Mouse (Mus musculus) MEL (cell line): Measurements from ENCODE around the gene Rhobtb1. TPM values are rescaled to one million over a fixed set of nuclear protein-coding genes. Genes with fewer than 3 reads are reported as not detected.

Source experiments
- DNase-seq: peaks from one replicate; pipeline ENCODE4 v3.0.0; 2011; ENCODE audit warnings: low read depth, low spot score
- H3K27ac ChIP-seq: 2 replicates; pipeline ENCODE4 v1.5.1; 2012; ENCODE audit warnings: low read depth, mild to moderate bottlenecking, control low read depth, low read length, moderate library complexity; ENCODE audit not compliant: control insufficient read depth
- H3K27me3 ChIP-seq, 2 experiments: fragments of 150-350 bp in 1 of 2; sonication (generic) in 1 of 2; 2 replicates each; pipeline ENCODE4 v1.6.1; 2012; ENCODE audit warnings: low read length in 2 of 2, mild to moderate bottlenecking in 2 of 2, improper control_type of control experiment in 1 of 2, moderate library complexity in 1 of 2; ENCODE audit not compliant: insufficient read depth in 2 of 2, control insufficient read depth in 1 of 2
- H3K36me3 ChIP-seq, 2 experiments: 2 replicates each; pipeline ENCODE4 v1.6.1; 2012 to 2014; ENCODE audit warnings: low read length in 2 of 2, improper control_type of control experiment in 1 of 2, inconsistent platforms in 1 of 2, mild to moderate bottlenecking in 1 of 2; ENCODE audit not compliant: insufficient read depth in 2 of 2, control insufficient read depth in 1 of 2
- H3K4me1 ChIP-seq, 2 experiments: fragments of 150-350 bp in 1 of 2; sonication (generic) in 1 of 2; 2 replicates each; pipeline ENCODE4 v1.6.1; 2012; ENCODE audit warnings: low read length in 2 of 2, improper control_type of control experiment in 1 of 2, mild to moderate bottlenecking in 1 of 2; ENCODE audit not compliant: insufficient read depth in 2 of 2, control insufficient read depth in 1 of 2
- H3K4me3 ChIP-seq, 2 experiments: fragments of 150-350 bp in 1 of 2; sonication (generic) in 1 of 2; 2 replicates each; pipeline ENCODE4 v1.5.1; 2012; ENCODE audit warnings: low read depth in 2 of 2, low read length in 2 of 2, mild to moderate bottlenecking in 2 of 2, moderate library complexity in 2 of 2, control low read depth in 1 of 2, improper control_type of control experiment in 1 of 2; ENCODE audit not compliant: control insufficient read depth in 1 of 2, insufficient read depth in 1 of 2
- H3K79me2 ChIP-seq: 2 replicates; pipeline ENCODE4 v1.6.1; 2012; ENCODE audit warnings: mild to moderate bottlenecking, low read length, moderate library complexity; ENCODE audit not compliant: control insufficient read depth, poor library complexity, insufficient read depth
- H3K9ac ChIP-seq: 2 replicates; pipeline ENCODE4 v1.6.1; 2012; ENCODE audit warnings: low read depth, mild to moderate bottlenecking, control low read depth, low read length, moderate library complexity; ENCODE audit not compliant: control insufficient read depth, poor library complexity, severe bottlenecking
- H3K9me3 ChIP-seq: fragments of 150-350 bp; sonication (generic); replicated peaks from 2 replicates; pipeline ENCODE4 v1.6.1; 2012; ENCODE audit warnings: mild to moderate bottlenecking, low read length, improper control_type of control experiment, moderate library complexity; ENCODE audit not compliant: insufficient read depth
- BHLHE40 ChIP-seq: IDR thresholded peaks from 2 replicates; pipeline ENCODE4 v1.6.1; 2012; ENCODE audit warnings: low read depth, mild to moderate bottlenecking, inconsistent platforms, low read length, improper control_type of control experiment, borderline replicate concordance
- CTCF ChIP-seq, 3 experiments: IDR thresholded peaks in 2 of 3; conservative IDR thresholded peaks in 1 of 3; 2 replicates each; pipeline ENCODE4 v1.5.1; 2011 to 2012; ENCODE audit warnings: low read length in 3 of 3, low read depth in 2 of 3, mild to moderate bottlenecking in 2 of 3, improper control_type of control experiment in 1 of 3, inconsistent platforms in 1 of 3, mixed read lengths in 1 of 3, moderate library complexity in 1 of 3; ENCODE audit not compliant: control insufficient read depth in 1 of 3, insufficient read depth in 1 of 3, poor library complexity in 1 of 3, severe bottlenecking in 1 of 3
- E2F4 ChIP-seq: IDR thresholded peaks from 2 replicates; pipeline ENCODE4 v1.6.1; 2011; ENCODE audit warnings: low read depth, low read length, improper control_type of control experiment, borderline replicate concordance
- EP300 ChIP-seq, 2 experiments: IDR thresholded peaks; 2 replicates each; pipeline ENCODE4 v1.6.1; 2011; ENCODE audit warnings: improper control_type of control experiment in 2 of 2, low read length in 2 of 2, low read depth in 1 of 2, mild to moderate bottlenecking in 1 of 2
- ETS1 ChIP-seq: IDR thresholded peaks from 2 replicates; pipeline ENCODE4 v1.6.1; 2012; ENCODE audit warnings: low read depth, mild to moderate bottlenecking, inconsistent platforms, low read length, improper control_type of control experiment, moderate library complexity
- GABPA ChIP-seq: IDR thresholded peaks from 2 replicates; pipeline ENCODE4 v1.6.1; 2012; ENCODE audit warnings: low read depth, mild to moderate bottlenecking, inconsistent platforms, low read length, improper control_type of control experiment, moderate library complexity
- GATA1 ChIP-seq: IDR thresholded peaks from 2 replicates; pipeline ENCODE4 v1.6.1; 2011; ENCODE audit warnings: low read depth, low read length, improper control_type of control experiment
- HCFC1 ChIP-seq: IDR thresholded peaks from 2 replicates; pipeline ENCODE4 v1.6.1; 2012; ENCODE audit warnings: low read depth, mild to moderate bottlenecking, inconsistent platforms, low read length, improper control_type of control experiment, moderate library complexity
- KAT2A ChIP-seq: conservative IDR thresholded peaks from 2 replicates; pipeline ENCODE4 v1.6.1; 2012; ENCODE audit warnings: low read depth, low read length, improper control_type of control experiment, inconsistent platforms
- MYB ChIP-seq: IDR thresholded peaks from 2 replicates; pipeline ENCODE4 v1.6.1; 2011; ENCODE audit warnings: mild to moderate bottlenecking, low read depth, low read length, improper control_type of control experiment
- MYC ChIP-seq: IDR thresholded peaks from 2 replicates; pipeline ENCODE4 v1.6.1; 2011; ENCODE audit warnings: low read depth, mild to moderate bottlenecking, low read length, improper control_type of control experiment, moderate library complexity
- NELFE ChIP-seq: IDR thresholded peaks from 2 replicates; pipeline ENCODE4 v1.6.1; 2011; ENCODE audit warnings: low read depth, low read length, improper control_type of control experiment
- POLR2A ChIP-seq, 2 experiments: IDR thresholded peaks; 2 replicates each; pipeline ENCODE4 v1.6.1; 2011 to 2012; ENCODE audit warnings: low read length in 2 of 2, mild to moderate bottlenecking in 2 of 2, control low read depth in 1 of 2, improper control_type of control experiment in 1 of 2, low read depth in 1 of 2, moderate library complexity in 1 of 2; ENCODE audit not compliant: control insufficient read depth in 1 of 2, insufficient read depth in 1 of 2, poor library complexity in 1 of 2
- POLR2AphosphoS2 ChIP-seq: IDR thresholded peaks from 2 replicates; pipeline ENCODE4 v1.6.1; 2011; ENCODE audit warnings: low read length, improper control_type of control experiment
- POLR2AphosphoS5 ChIP-seq: IDR thresholded peaks from 2 replicates; pipeline ENCODE4 v1.6.1; 2012; ENCODE audit warnings: low read depth, borderline replicate concordance, mild to moderate bottlenecking, inconsistent platforms, low read length, moderate library complexity, mixed read lengths
- RAD21 ChIP-seq: IDR thresholded peaks from 2 replicates; pipeline ENCODE4 v1.6.1; 2011; ENCODE audit warnings: mild to moderate bottlenecking, low read depth, low read length, improper control_type of control experiment
- SIN3A ChIP-seq: IDR thresholded peaks from 2 replicates; pipeline ENCODE4 v1.6.1; 2012; ENCODE audit warnings: low read length, improper control_type of control experiment, inconsistent platforms
- SMC3 ChIP-seq: IDR thresholded peaks from 2 replicates; pipeline ENCODE4 v1.6.1; 2011; ENCODE audit warnings: low read depth, low read length, improper control_type of control experiment
- TAL1 ChIP-seq: IDR thresholded peaks from 2 replicates; pipeline ENCODE4 v1.6.1; 2012; ENCODE audit warnings: mild to moderate bottlenecking, inconsistent platforms, low read length, moderate library complexity, mixed read lengths
- UBTF ChIP-seq: IDR thresholded peaks from 2 replicates; pipeline ENCODE4 v1.6.1; 2012; ENCODE audit warnings: low read depth, mild to moderate bottlenecking, inconsistent platforms, low read length, improper control_type of control experiment, moderate library complexity, borderline replicate concordance; ENCODE audit not compliant: insufficient read depth
- USF1 ChIP-seq: IDR thresholded peaks from 2 replicates; pipeline ENCODE4 v1.6.1; 2014; ENCODE audit warnings: low read depth, mild to moderate bottlenecking, inconsistent platforms, low read length, improper control_type of control experiment, moderate library complexity
- ZC3H11A ChIP-seq: IDR thresholded peaks from 2 replicates; pipeline ENCODE4 v1.6.1; 2012; ENCODE audit warnings: low read depth, mild to moderate bottlenecking, inconsistent platforms, low read length, improper control_type of control experiment
- ZKSCAN1 ChIP-seq: IDR thresholded peaks from 2 replicates; pipeline ENCODE4 v1.6.1; 2012; ENCODE audit warnings: low read depth, mild to moderate bottlenecking, inconsistent platforms, low read length, improper control_type of control experiment, moderate library complexity
- ZMIZ1 ChIP-seq: IDR thresholded peaks from 2 replicates; pipeline ENCODE4 v1.6.1; 2012; ENCODE audit warnings: low read depth, mild to moderate bottlenecking, inconsistent platforms, low read length, improper control_type of control experiment, moderate library complexity
- ZNF384 ChIP-seq: IDR thresholded peaks from 2 replicates; pipeline ENCODE4 v1.6.1; 2012; ENCODE audit warnings: low read depth, mild to moderate bottlenecking, inconsistent platforms, low read length, improper control_type of control experiment
- polyA plus RNA-seq, 2 experiments: library from polyadenylated mRNA; stranded (reverse) in 1 of 2; unstranded in 1 of 2; fragments of >175 nt in 1 of 2; fragments of >200 nt in 1 of 2; gene quantifications; 2 replicates each; pipeline versions ENCODE4 v1.2.1 to v1.2.4; 2012; ENCODE audit warnings: low replicate concordance in 2 of 2, low read depth in 1 of 2; ENCODE audit not compliant: insufficient read length in 2 of 2, insufficient read depth in 1 of 2, missing spikeins in 1 of 2
- total RNA-seq: library from RNA; depleted of rRNA; stranded (reverse); fragments of 300-350 nt; gene quantifications from 2 replicates; pipeline ENCODE4 v1.2.3, GENCODE M21; 2012

The Rhobtb1 gene
- total and polyA plus RNA-seq, 3 experiments = not detected

DNA sequence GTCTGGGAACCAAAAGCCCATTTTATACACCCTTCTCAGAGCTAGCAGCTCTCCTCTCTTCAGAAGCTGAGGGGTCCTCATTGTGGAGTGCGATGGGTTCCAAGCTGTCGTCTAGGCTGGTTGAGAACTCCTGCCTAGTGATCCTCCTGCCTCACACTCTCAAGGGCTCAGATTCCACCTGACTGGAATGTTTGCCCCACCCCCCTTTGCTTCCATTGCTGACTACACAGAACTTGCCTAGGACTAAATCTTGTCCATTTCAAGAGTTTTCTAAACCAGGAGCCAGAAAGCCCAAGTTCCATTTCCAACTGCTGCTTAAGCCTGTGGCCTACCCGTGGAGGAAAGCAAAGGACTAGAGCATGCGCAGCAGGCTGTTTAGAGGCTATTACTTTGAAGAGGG, 184.4 kb downstream of the Rhobtb1 start:
- DNase-seq = no peak
- Histone ChIP-seq H3K27ac (no peak overlapping the region), H3K9ac (no peak overlapping the region), H3K79me2 (no peaks in the 10 kb centered on the region), H3K4me1 (no peaks in the 10 kb centered on the region), H3K9me3 (no peaks in the 10 kb centered on the region)
- 0 out of 4 replicates have a peak, but pooled peaks of 1 of the 2 experiments have one; percentile 33 for TF ChIP-seq POLR2A (IDR thresholded peaks at IDR 0.05; ENCODE audit: control insufficient read depth in 1 of 2, insufficient read depth in 1 of 2, low read depth in 1 of 2, low read length in 2 of 2, poor library complexity in 1 of 2)
- peak; percentile 53; the same call in 1 of the 2 replicates for TF ChIP-seq POLR2AphosphoS2
- TF ChIP-seq ETS1 = no peak
- TF ChIP-seq ZNF384 = no peak
- no peak for TF ChIP-seq ZC3H11A
- TF ChIP-seq MYC = no peak
- no peak for TF ChIP-seq RAD21
- no peak for TF ChIP-seq ZKSCAN1
- TF ChIP-seq POLR2AphosphoS5 = no peak
- no peak for TF ChIP-seq KAT2A
- no peak for TF ChIP-seq SMC3
- 0 out of 2 replicates have a peak, but pooled peaks have one; percentile 14 for TF ChIP-seq MYB
- no peak for TF ChIP-seq HCFC1
- TF ChIP-seq ZMIZ1 = 0 out of 2 replicates have a peak, but pooled peaks have one; percentile 9
- TF ChIP-seq, all 39 proteins: peak for 4
- Histone ChIP-seq H3K4me3 (no peak overlapping the region), H3K36me3 (peaks cover 0 to 12% of the 10 kb centered on the region in 2 experiments; a peak in 2 of 4 replicates), H3K27me3 (no peaks in the 10 kb centered on the region)

DNA sequence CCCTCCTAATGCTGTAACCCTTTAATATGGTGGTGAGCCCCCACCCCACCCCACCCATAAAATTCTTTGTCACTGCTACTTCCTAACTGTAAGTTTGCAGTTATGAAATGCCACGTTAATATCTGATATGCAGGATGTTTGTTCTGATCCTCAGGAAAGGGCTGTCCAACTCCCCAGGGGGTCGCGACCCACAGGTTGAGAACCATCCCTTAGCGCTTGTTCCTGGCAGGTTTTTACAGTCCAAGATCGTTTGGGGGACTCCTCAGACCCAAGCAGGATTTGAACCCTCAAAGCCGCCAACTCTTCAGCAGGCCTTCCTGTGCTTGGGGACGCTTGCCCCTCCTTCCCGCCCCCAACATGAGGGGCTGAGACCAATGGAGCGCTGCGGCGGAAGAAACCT, 185.0 kb downstream of the Rhobtb1 start:
- TF ChIP-seq POLR2AphosphoS2 = 0 out of 2 replicates have a peak, but pooled peaks have one; percentile 3
- no peak for TF ChIP-seq CTCF (IDR thresholded peaks at IDR 0.05 in 2 of 3, conservative IDR thresholded peaks at IDR 0.05 in 1 of 3; ENCODE audit: control insufficient read depth in 1 of 3, insufficient read depth in 1 of 3, low read depth in 2 of 3, low read length in 3 of 3, poor library complexity in 1 of 3, severe bottlenecking in 1 of 3)
- TF ChIP-seq, all 39 proteins: peak for 1
- no peak overlapping the region for H3K27ac ChIP-seq
- H3K79me2 ChIP-seq = no peaks in the 10 kb centered on the region
- H3K27me3 ChIP-seq = no peaks in the 10 kb centered on the region
- no peak overlapping the region for H3K4me3 ChIP-seq
- no peak for DNase-seq
- peaks cover 0 to 14% of the 10 kb centered on the region in 2 experiments; a peak in 2 of 4 replicates for H3K36me3 ChIP-seq
- no peaks in the 10 kb centered on the region for H3K9me3 ChIP-seq
- no peak overlapping the region for H3K9ac ChIP-seq
- H3K4me1 ChIP-seq = no peaks in the 10 kb centered on the region

DNA sequence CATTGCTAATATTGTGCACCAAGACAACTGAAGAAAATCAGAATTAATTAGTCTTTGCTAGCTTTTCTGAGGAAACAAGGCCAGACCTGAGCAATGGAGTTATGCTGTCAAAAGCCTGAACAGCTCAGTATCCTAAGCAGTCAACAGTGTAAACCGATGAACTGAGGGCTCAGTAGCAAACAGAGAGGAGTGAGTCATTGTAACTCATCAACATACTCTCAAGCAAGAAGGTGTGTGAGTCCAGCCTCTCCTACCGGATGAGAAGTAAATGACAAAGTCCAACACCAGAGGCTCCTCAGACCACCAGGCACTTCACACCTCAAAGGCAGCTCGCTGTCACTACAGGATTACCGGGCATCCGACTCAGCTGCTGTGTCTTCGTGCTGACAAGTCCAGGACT, 188.8 kb downstream of the Rhobtb1 start:
- no peaks in the 10 kb centered on the region for H3K9me3 ChIP-seq
- no peaks in the 10 kb centered on the region for H3K27me3 ChIP-seq
- no peaks in the 10 kb centered on the region for H3K4me1 ChIP-seq
- H3K27ac ChIP-seq = no peak overlapping the region
- DNase-seq = no peak
- H3K79me2 ChIP-seq = peaks cover 7% of the 10 kb centered on the region
- H3K9ac ChIP-seq = no peak overlapping the region
- no peak overlapping the region for H3K4me3 ChIP-seq
- H3K36me3 ChIP-seq = peaks cover 0 to 34% of the 10 kb centered on the region in 2 experiments; a peak in 2 of 4 replicates
- no peak for TF ChIP-seq UBTF
- TF ChIP-seq E2F4 = no peak
- TF ChIP-seq NELFE = no peak
- no peak for TF ChIP-seq CTCF (IDR thresholded peaks at IDR 0.05 in 2 of 3, conservative IDR thresholded peaks at IDR 0.05 in 1 of 3; ENCODE audit: control insufficient read depth in 1 of 3, insufficient read depth in 1 of 3, low read depth in 2 of 3, low read length in 3 of 3, poor library complexity in 1 of 3, severe bottlenecking in 1 of 3)
- no peak for TF ChIP-seq TAL1
- TF ChIP-seq POLR2AphosphoS2 = no peak
- TF ChIP-seq ZNF384 = no peak
- TF ChIP-seq USF1 = no peak
- TF ChIP-seq GABPA = no peak
- no peak for TF ChIP-seq SIN3A
- no peak for TF ChIP-seq GATA1
- no peak for TF ChIP-seq KAT2A
- no peak for TF ChIP-seq POLR2AphosphoS5
- TF ChIP-seq BHLHE40 = no peak
- no peak for TF ChIP-seq MYB
- no peak for TF ChIP-seq EP300 (IDR thresholded peaks at IDR 0.05; ENCODE audit: low read depth in 1 of 2, low read length in 2 of 2)
- no peak for TF ChIP-seq RAD21
